Mouse (Mus musculus) embryonic facial prominence, embryonic 10.5 days (tissue): Measurements from ENCODE around the gene Hist1h1c. TPM values are rescaled to one million over a fixed set of nuclear protein-coding genes. Genes with fewer than 3 reads are reported as not detected.
"Not testable (repeated sequence)": the region's sequence is repeated elsewhere in the genome, so short reads cannot be mapped to it uniquely, and the experiment has no call there.

Source experiments
- DNase-seq: peaks from one replicate; pipeline ENCODE4 v3.0.0-alpha.2; 2017; ENCODE audit warnings: low spot score
- H3K27ac ChIP-seq: fragments of 300-500 bp; sonication (generic); replicated peaks from 2 replicates; pipeline ENCODE4 v1.5.1; 2016; ENCODE audit warnings: mild to moderate bottlenecking
- H3K27me3 ChIP-seq: fragments of 300-500 bp; sonication (generic); replicated peaks from 2 replicates; pipeline ENCODE4 v1.6.1; 2016; ENCODE audit warnings: low read depth, mild to moderate bottlenecking; ENCODE audit not compliant: poor library complexity, severe bottlenecking
- H3K36me3 ChIP-seq: fragments of 300-500 bp; sonication (generic); replicated peaks from 2 replicates; pipeline ENCODE4 v1.6.1; 2016; ENCODE audit warnings: mild to moderate bottlenecking, moderate library complexity
- H3K4me1 ChIP-seq: fragments of 300-500 bp; sonication (generic); 2 replicates; pipeline ENCODE4 v1.6.1; 2016
- H3K4me3 ChIP-seq: fragments of 300-500 bp; sonication (generic); 2 replicates; pipeline ENCODE4 v1.5.1; 2016; ENCODE audit warnings: mild to moderate bottlenecking, moderate library complexity
- H3K9me3 ChIP-seq: fragments of 300-500 bp; sonication (generic); 2 replicates; pipeline ENCODE4 v1.6.1; 2016; ENCODE audit warnings: mild to moderate bottlenecking
- WGBS: fragments of 180-500 bp; shearing (Covaris S2); methylation state at CpG from one replicate; pipeline ENCODE4 v1.1.7; 2016; 5-methylcytosine and 5-hydroxymethylcytosine counted together
- polyA plus RNA-seq: library from polyadenylated mRNA; unstranded; fragments of >200 nt; fragmentation: Nextera tagmentation; extraction: Ambion mirVana; gene quantifications from 2 replicates; pipeline ENCODE4 v1.2.1, GENCODE M21; 2016

Gene Hist1h1c
- polyA plus RNA-seq, 1 experiment from 2014 or later, result 9.2 TPM

- DNase-seq, result peak; percentile 6
- H3K36me3 ChIP-seq, result no peaks in the 10 kb centered on the region
- H3K4me3 ChIP-seq, result no peak overlapping the region
- H3K27ac ChIP-seq, result no peak overlapping the region
- no peaks in the 10 kb centered on the region for H3K9me3 ChIP-seq
- no peaks in the 10 kb centered on the region for H3K27me3 ChIP-seq
- 78% methylated on average over 4 of the region's 4 CpGs for WGBS
- peaks cover 14% of the 10 kb centered on the region for H3K4me1 ChIP-seq
These were observed 36.4 kb upstream of the Hist1h1c start for GRCm38 (mm10) chr13:23702220-23702619.

- H3K9me3 ChIP-seq, H3K36me3 ChIP-seq, DNase-seq, H3K27ac ChIP-seq, H3K4me3 ChIP-seq, H3K27me3 ChIP-seq: not testable (repeated sequence)
- peaks cover 14% of the 10 kb centered on the region for H3K4me1 ChIP-seq
- WGBS, result 91% methylated on average over 2 of the region's 2 CpGs
These were observed 35.8 kb upstream of the Hist1h1c start for GRCm38 (mm10) chr13:23702801-23703200.

- Histone ChIP-seq H3K9me3 (no peaks in the 10 kb centered on the region), H3K4me1 (peaks cover 32% of the 10 kb centered on the region), H3K36me3 (no peaks in the 10 kb centered on the region), H3K4me3 (no peak overlapping the region), H3K27ac (peak overlapping the region; percentile 40; the same call in 1 of the 2 replicates), H3K27me3 (peaks cover 2% of the 10 kb centered on the region)
- DNase-seq, result peak; percentile 7
- 90% methylated on average over 7 of the region's 7 CpGs for WGBS
These were observed 32.8 kb upstream of the Hist1h1c start for GRCm38 (mm10) chr13:23705751-23706356.

GRCm38 (mm10) chr13:23706771-23707170 is 31.8 kb upstream of the Hist1h1c start:
- WGBS, result 91% methylated on average over 12 of the region's 12 CpGs
- Histone ChIP-seq H3K4me3 (no peak overlapping the region), H3K27me3 (peaks cover 8% of the 10 kb centered on the region), H3K4me1 (peaks cover 28% of the 10 kb centered on the region), H3K27ac (peak overlapping the region; percentile 40; the same call in 1 of the 2 replicates), H3K9me3 (no peaks in the 10 kb centered on the region), H3K36me3 (no peaks in the 10 kb centered on the region)
- peak; percentile 7 for DNase-seq

- DNase-seq, result no peak
- H3K36me3 ChIP-seq, result no peaks in the 10 kb centered on the region
- H3K27ac ChIP-seq, result peak overlapping the region; percentile 48; the same call in 1 of the 2 replicates
- no peaks in the 10 kb centered on the region for H3K9me3 ChIP-seq
- peaks cover 8% of the 10 kb centered on the region for H3K27me3 ChIP-seq
- WGBS, result 85% methylated on average over 4 of the region's 4 CpGs
- H3K4me3 ChIP-seq, result no peak overlapping the region
- H3K4me1 ChIP-seq, result peaks cover 28% of the 10 kb centered on the region
These were observed 30.6 kb upstream of the Hist1h1c start for GRCm38 (mm10) chr13:23708041-23708440.

- H3K4me3 ChIP-seq, result no peak overlapping the region
- no peak overlapping the region for H3K27ac ChIP-seq
- peaks cover 32% of the 10 kb centered on the region for H3K4me1 ChIP-seq
- no peaks in the 10 kb centered on the region for H3K36me3 ChIP-seq
- DNase-seq, result no peak
- 76% methylated on average over 4 of the region's 4 CpGs for WGBS
- no peaks in the 10 kb centered on the region for H3K9me3 ChIP-seq
- peaks cover 8% of the 10 kb centered on the region for H3K27me3 ChIP-seq
These were observed 30.0 kb upstream of the Hist1h1c start for GRCm38 (mm10) chr13:23708654-23709053.

GRCm38 (mm10) chr13:23709714-23710373 is 28.8 kb upstream of the Hist1h1c start:
- H3K27me3 ChIP-seq, result peaks cover 8% of the 10 kb centered on the region
- no peaks in the 10 kb centered on the region for H3K36me3 ChIP-seq
- H3K4me1 ChIP-seq, result peaks cover 34% of the 10 kb centered on the region
- H3K9me3 ChIP-seq, result no peaks in the 10 kb centered on the region
- peak overlapping the region; percentile 56 for H3K4me3 ChIP-seq
- DNase-seq, result peak; percentile 38
- peak overlapping the region; percentile 81 for H3K27ac ChIP-seq
- WGBS, result 10% methylated on average over 15 of the region's 15 CpGs

GRCm38 (mm10) chr13:23710374-23711089 is 28.1 kb upstream of the Hist1h1c start, which contains the start of gene Hfe:
TSS of gene Hfe (minus strand) at chr13:23710854.
- no peaks in the 10 kb centered on the region for H3K36me3 ChIP-seq
- no peaks in the 10 kb centered on the region for H3K9me3 ChIP-seq
- peaks cover 37% of the 10 kb centered on the region for H3K4me1 ChIP-seq
- H3K27me3 ChIP-seq, result peaks cover 8% of the 10 kb centered on the region
- peak; percentile 66 for DNase-seq
- H3K27ac ChIP-seq, result peak within 1 kb of the TSS; percentile 81
- peak within 1 kb of the TSS; percentile 56 for H3K4me3 ChIP-seq
- WGBS, result 2% methylated on average over 17 of the region's 17 CpGs

- Histone ChIP-seq H3K27me3 (no peaks in the 10 kb centered on the region; the same call in 1 of the 2 replicates), H3K9me3 (no peaks in the 10 kb centered on the region), H3K4me3 (no peak overlapping the region), H3K27ac (no peak overlapping the region), H3K4me1 (peaks cover 16% of the 10 kb centered on the region), H3K36me3 (no peaks in the 10 kb centered on the region)
- no peak for DNase-seq
- WGBS, result 88% methylated on average over 5 of the region's 5 CpGs
These were observed 22.2 kb upstream of the Hist1h1c start for GRCm38 (mm10) chr13:23716261-23717042.

- Histone ChIP-seq H3K4me3 (no peak overlapping the region), H3K4me1 (peaks cover 16% of the 10 kb centered on the region), H3K27ac (no peak overlapping the region), H3K27me3 (no peaks in the 10 kb centered on the region), H3K36me3 (no peaks in the 10 kb centered on the region), H3K9me3 (no peaks in the 10 kb centered on the region)
- no peak for DNase-seq
- 54% methylated on average over 11 of the region's 11 CpGs for WGBS
These were observed 21.4 kb upstream of the Hist1h1c start for GRCm38 (mm10) chr13:23717176-23717575.

- not testable (repeated sequence) for H3K27me3 ChIP-seq, H3K9me3 ChIP-seq, H3K36me3 ChIP-seq, DNase-seq, H3K4me3 ChIP-seq, H3K27ac ChIP-seq
- 18% methylated on average over 2 of the region's 2 CpGs for WGBS
- peaks cover 16% of the 10 kb centered on the region for H3K4me1 ChIP-seq
These were observed 20.9 kb upstream of the Hist1h1c start for GRCm38 (mm10) chr13:23717593-23718245.

- H3K36me3 ChIP-seq, result no peaks in the 10 kb centered on the region
- H3K9me3 ChIP-seq, result no peaks in the 10 kb centered on the region
- DNase-seq, result peak; percentile 4
- 85% methylated on average over 4 of the region's 4 CpGs for WGBS
- H3K27me3 ChIP-seq, result no peaks in the 10 kb centered on the region
- no peak overlapping the region for H3K27ac ChIP-seq
- H3K4me3 ChIP-seq, result no peak overlapping the region
- peaks cover 4% of the 10 kb centered on the region; the same call in 1 of the 2 replicates for H3K4me1 ChIP-seq
These were observed 14.4 kb upstream of the Hist1h1c start for GRCm38 (mm10) chr13:23724239-23724638.
